Mouse (Mus musculus) liver, embryonic 14.5 days (tissue): ENCODE measurements at regions not wholly inside any gene's neighbourhood (a gene's known extent, or its start where the extent isn't known, plus 50 kb on each side); places are given as distances from the start of the nearest gene placed in this dataset.

Experiments used
- ATAC-seq: fragments of 200-750 bp; cut with Nextera tagmentation; 2 replicates; pipeline ENCODE4 v1.8.0; 2017; ENCODE audit warnings: moderate number of reproducible peaks, mild to moderate bottlenecking, moderate library complexity; ENCODE audit not compliant: insufficient read depth
- DNase-seq, 3 experiments: peaks; one replicate each; pipeline ENCODE4 v3.0.0-alpha.2; 2012 to 2013; ENCODE audit warnings: low read depth in 3 of 3, low spot score in 3 of 3
- H3K27ac ChIP-seq: fragments of 300-500 bp; sonication (generic); 2 replicates; pipeline ENCODE4 v1.5.1; 2014; ENCODE audit warnings: moderate library complexity, mild to moderate bottlenecking, control low read depth, inconsistent platforms
- H3K27me3 ChIP-seq: fragments of 300-500 bp; sonication (generic); 2 replicates; pipeline ENCODE4 v1.6.1; 2014; ENCODE audit warnings: mild to moderate bottlenecking, low read length, moderate library complexity; ENCODE audit not compliant: control insufficient read depth, insufficient read depth
- H3K36me3 ChIP-seq: fragments of 300-500 bp; sonication (generic); replicated peaks from 2 replicates; pipeline ENCODE4 v1.6.1; 2014; ENCODE audit warnings: low read depth; ENCODE audit not compliant: control insufficient read depth, insufficient read depth
- H3K4me1 ChIP-seq, 2 experiments: fragments of 200-500 bp in 1 of 2; fragments of 300-500 bp in 1 of 2; sonication (generic) in 1 of 2; replicated peaks; 2 replicates each; pipeline ENCODE4 v1.6.1; 2012 to 2014; ENCODE audit warnings: antibody characterized with exemption in 1 of 2, inconsistent platforms in 1 of 2, low read length in 1 of 2; ENCODE audit not compliant: control insufficient read depth in 2 of 2, insufficient read depth in 2 of 2
- H3K4me2 ChIP-seq: fragments of 300-500 bp; sonication (generic); 2 replicates; pipeline ENCODE4 v1.6.1; 2014; ENCODE audit warnings: low read depth, mild to moderate bottlenecking, control low read depth, moderate library complexity
- H3K4me3 ChIP-seq, 2 experiments: fragments of 200-500 bp in 1 of 2; fragments of 300-500 bp in 1 of 2; sonication (generic) in 1 of 2; 2 replicates each; pipeline ENCODE4 v1.5.1; 2012 to 2014; ENCODE audit warnings: low read depth in 2 of 2, low read length in 2 of 2, mild to moderate bottlenecking in 2 of 2, control low read depth in 1 of 2, inconsistent platforms in 1 of 2, moderate library complexity in 1 of 2; ENCODE audit not compliant: insufficient read depth in 1 of 2
- H3K9ac ChIP-seq: fragments of 300-500 bp; sonication (generic); replicated peaks from 2 replicates; pipeline ENCODE4 v1.6.1; 2014; ENCODE audit warnings: mild to moderate bottlenecking, control low read depth, moderate library complexity
- H3K9me3 ChIP-seq: fragments of 300-500 bp; sonication (generic); 2 replicates; pipeline ENCODE4 v1.6.1; 2016; ENCODE audit warnings: low read length, mixed read lengths; ENCODE audit not compliant: control insufficient read depth
- CTCF ChIP-seq: IDR thresholded peaks from 2 replicates; pipeline ENCODE4 v1.5.1; 2016; ENCODE audit warnings: antibody characterized with exemption, low read depth, control low read depth
- EP300 ChIP-seq: IDR thresholded peaks from 2 replicates; pipeline ENCODE4 v1.6.1; 2016; ENCODE audit warnings: antibody characterized with exemption, low read depth
- WGBS: fragments of 180-500 bp; shearing (Covaris S2); extraction: QIAGEN DNeasy Blood & Tissue Kit; methylation state at CpG from one replicate; pipeline ENCODE4 v1.1.7; 2014; ENCODE audit not compliant: insufficient replicate concordance; 5-methylcytosine and 5-hydroxymethylcytosine counted together

- ATAC-seq, result no peak
- peaks cover 6% of the 10 kb centered on the region for H3K27me3 ChIP-seq
- H3K9me3 ChIP-seq, result no peaks in the 10 kb centered on the region
- 73% methylated on average over 7 of the region's 7 CpGs for WGBS
- no peak overlapping the region for H3K4me3 ChIP-seq
- no peaks in the 10 kb centered on the region for H3K36me3 ChIP-seq
- no peak overlapping the region for H3K27ac ChIP-seq
- no peak for DNase-seq
- no peak overlapping the region for H3K4me2 ChIP-seq
- peaks cover 4 to 16% of the 10 kb centered on the region in 2 experiments for H3K4me1 ChIP-seq
- TF ChIP-seq CTCF (no peak), EP300 (no peak)
- no peak overlapping the region for H3K9ac ChIP-seq
Observed at GRCm38 (mm10) chr4:101360296-101360695, 58.8 kb upstream of the Ak4 start.

GRCm38 (mm10) chr4:101359119-101359518 lies 60.0 kb upstream of the Ak4 start:
- ATAC-seq, result peak; percentile 52
- H3K27ac ChIP-seq, result no peak overlapping the region
- peaks cover 5 to 18% of the 10 kb centered on the region in 2 experiments for H3K4me1 ChIP-seq
- H3K9ac ChIP-seq, result no peak overlapping the region
- no peaks in the 10 kb centered on the region for H3K9me3 ChIP-seq
- TF ChIP-seq CTCF, result peak; percentile 16; the same call in 1 of the 2 replicates
- TF ChIP-seq EP300, result peak; percentile 56
- no peak overlapping the region for H3K4me3 ChIP-seq
- 0 out of 2 replicates have a peak overlapping the region, but pooled peaks have one; percentile 6 for H3K4me2 ChIP-seq
- H3K27me3 ChIP-seq, result peaks cover 12% of the 10 kb centered on the region
- WGBS, result 46% methylated on average over 5 of the region's 5 CpGs
- H3K36me3 ChIP-seq, result no peaks in the 10 kb centered on the region
- peak in 2 of 3 experiments; percentile 38 to 56 for DNase-seq

- no peaks in the 10 kb centered on the region for H3K9me3 ChIP-seq
- H3K36me3 ChIP-seq, result no peaks in the 10 kb centered on the region
- peak overlapping the region; percentile 29 for H3K4me2 ChIP-seq
- H3K4me3 ChIP-seq, result no peak overlapping the region
- H3K9ac ChIP-seq, result no peak overlapping the region; the same call in 1 of the 2 replicates
- H3K27ac ChIP-seq, result no peak overlapping the region
- TF ChIP-seq EP300 (peak; percentile 66), CTCF (no peak)
- DNase-seq (peak in 2 of 3 experiments; percentile 27 to 42), ATAC-seq (peak; percentile 49; the same call in 1 of the 2 replicates)
- peaks cover 12% of the 10 kb centered on the region for H3K27me3 ChIP-seq
- WGBS, result 38% methylated on average over 3 of the region's 3 CpGs
- H3K4me1 ChIP-seq, result peaks cover 5 to 18% of the 10 kb centered on the region in 2 experiments
Observed at GRCm38 (mm10) chr4:101358525-101358924, 60.6 kb upstream of the Ak4 start.

GRCm38 (mm10) chr4:101357923-101358322 lies 61.2 kb upstream of the Ak4 start:
- H3K27ac ChIP-seq, result no peak overlapping the region
- DNase-seq, result no peak
- no peak for ATAC-seq

GRCm38 (mm10) chr4:101356954-101357891 lies 61.9 kb upstream of the Ak4 start:
- H3K9me3 ChIP-seq, result no peaks in the 10 kb centered on the region
- no peak for TF ChIP-seq EP300
- no peak for TF ChIP-seq CTCF
- H3K36me3 ChIP-seq, result no peaks in the 10 kb centered on the region
- H3K27me3 ChIP-seq, result peaks cover 12% of the 10 kb centered on the region
- peak overlapping the region; percentile 65 to 70 for H3K4me3 ChIP-seq
- H3K4me1 ChIP-seq, result peaks cover 5 to 18% of the 10 kb centered on the region in 2 experiments
- no peak overlapping the region for H3K27ac ChIP-seq
- DNase-seq (peak in 2 of 3 experiments; percentile 34 to 41), ATAC-seq (no peak)
- peak overlapping the region; percentile 69 for H3K9ac ChIP-seq
- 7% methylated on average over 31 of the region's 31 CpGs for WGBS
- peak overlapping the region; percentile 92 for H3K4me2 ChIP-seq

More at GRCm38 (mm10) chr4:101357923-101358322, 61.2 kb upstream of the Ak4 start:
- Histone ChIP-seq H3K4me3 (peak overlapping the region in 1 of 2 experiments; percentile 70; a peak in 1 of 4 replicates), H3K36me3 (no peaks in the 10 kb centered on the region), H3K27me3 (peaks cover 12% of the 10 kb centered on the region), H3K9ac (no peak overlapping the region), H3K4me1 (peaks cover 5 to 18% of the 10 kb centered on the region in 2 experiments), H3K9me3 (no peaks in the 10 kb centered on the region), H3K4me2 (peak overlapping the region; percentile 92)
- 76% methylated on average over 8 of the region's 8 CpGs for WGBS
- TF ChIP-seq EP300 (no peak), CTCF (no peak)
